Mouse (Mus musculus): ENCODE results near the gene Eif4b. TPM values are rescaled to one million over a fixed set of nuclear protein-coding genes. Genes with fewer than 3 reads are reported as not detected.
"Not testable (repeated sequence)": the region's sequence is repeated elsewhere in the genome, so short reads cannot be mapped to it uniquely, and the experiment has no call there.

Gene Eif4b
- polyA plus RNA-seq, 1 experiment from 2014 or later, result 67.5 TPM

DNA sequence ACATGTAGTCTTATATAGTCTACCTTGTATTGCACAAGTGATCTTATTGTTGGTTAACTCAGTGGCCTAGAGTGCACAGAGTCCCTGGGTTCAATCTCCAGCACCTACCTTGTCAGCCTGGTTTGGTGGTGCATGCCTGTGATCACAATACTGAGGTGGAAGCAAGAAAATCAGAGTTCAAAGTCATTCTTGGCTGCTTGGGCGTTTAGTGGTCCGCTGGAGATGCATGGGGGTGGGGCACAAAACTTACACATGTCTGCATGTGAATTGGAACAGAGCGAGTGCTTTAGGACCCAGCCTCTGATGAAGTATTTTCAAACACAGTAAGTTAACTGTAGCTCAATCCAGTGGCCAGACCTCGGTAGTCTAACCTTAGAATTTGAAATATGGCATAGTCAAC is 5.6 kb downstream of the Eif4b start:
- Histone ChIP-seq H3K4me1 (replicated peaks) (peaks cover 65% of the 10 kb centered on the region), H3K9me3 (replicated peaks) (no peaks in the 10 kb centered on the region), H3K36me3 (peaks cover 45% of the 10 kb centered on the region), H3K4me2 (no peak overlapping the region), H3K27ac (no peak overlapping the region), H3K4me3 (replicated peaks) (no peak overlapping the region), H3K9ac (no peak overlapping the region), H3K27me3 (no peaks in the 10 kb centered on the region)
- WGBS (ENCODE audit: insufficient replicate concordance), result 68% methylated on average over 4 of the region's 4 CpGs
- ATAC-seq (ENCODE audit: low read depth) (no peak), DNase-seq (no peak)

DNA sequence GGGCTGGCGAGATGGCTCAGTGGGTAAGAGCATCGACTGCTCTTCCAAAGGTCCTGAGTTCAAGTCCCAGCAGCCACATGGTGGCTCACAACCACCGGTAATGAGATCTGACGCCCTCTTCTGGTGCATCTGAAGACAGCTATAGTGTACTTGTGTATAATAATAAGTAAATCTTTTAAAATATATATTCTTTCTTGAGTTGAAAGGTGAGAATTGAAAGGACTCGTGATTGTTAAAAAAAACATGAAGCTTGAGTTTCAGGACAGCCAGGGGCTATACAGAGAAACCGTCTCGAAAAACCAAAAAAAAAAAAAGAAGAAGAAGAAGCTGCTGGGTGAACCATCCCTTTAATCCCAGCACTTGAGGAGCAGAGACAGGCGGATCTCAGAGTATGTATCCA is 6.4 kb downstream of the Eif4b start:
- WGBS (ENCODE audit: insufficient replicate concordance), result 67% methylated on average over 8 of the region's 8 CpGs
- peaks cover 59% of the 10 kb centered on the region for H3K4me1 ChIP-seq (replicated peaks)

DNA sequence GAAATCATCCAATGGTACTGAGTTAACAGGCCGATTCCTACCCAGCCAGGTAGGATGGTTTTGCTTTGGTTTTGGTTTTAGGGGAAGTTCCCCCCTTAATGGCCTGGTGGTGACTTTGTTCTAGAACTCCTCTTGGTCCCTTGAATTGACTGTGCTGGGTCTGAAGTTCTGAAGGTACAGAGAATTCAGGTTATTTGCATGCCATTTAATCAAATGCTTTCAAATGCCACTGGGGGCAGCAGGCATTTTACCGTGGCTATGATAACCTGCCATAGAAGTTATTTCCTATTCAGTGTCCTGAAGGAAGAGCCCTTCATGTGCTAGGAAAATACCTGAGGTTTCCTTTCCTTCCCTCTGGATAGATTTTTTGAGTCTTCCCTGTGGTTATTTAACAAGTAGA is 6.9 kb downstream of the Eif4b start:
- ATAC-seq (ENCODE audit: low read depth) (no peak), DNase-seq (no peak)
- Histone ChIP-seq H3K9me3 (replicated peaks) (no peaks in the 10 kb centered on the region), H3K4me2 (no peak overlapping the region), H3K36me3 (peaks cover 56% of the 10 kb centered on the region), H3K4me3 (replicated peaks) (no peak overlapping the region), H3K27ac (no peak overlapping the region), H3K9ac (no peak overlapping the region), H3K27me3 (no peaks in the 10 kb centered on the region), H3K4me1 (replicated peaks) (peaks cover 54% of the 10 kb centered on the region)
- 57% methylated on average over 2 of the region's 2 CpGs for WGBS (ENCODE audit: insufficient replicate concordance)

More for the DNA sequence above, 6.4 kb downstream of the Eif4b start:
- H3K36me3 ChIP-seq, result peaks cover 52% of the 10 kb centered on the region
- not testable (repeated sequence) for H3K4me3 ChIP-seq (replicated peaks); DNase-seq; H3K9me3 ChIP-seq (replicated peaks); H3K27me3 ChIP-seq; ATAC-seq (ENCODE audit: low read depth); H3K27ac ChIP-seq; H3K4me2 ChIP-seq; H3K9ac ChIP-seq

DNA sequence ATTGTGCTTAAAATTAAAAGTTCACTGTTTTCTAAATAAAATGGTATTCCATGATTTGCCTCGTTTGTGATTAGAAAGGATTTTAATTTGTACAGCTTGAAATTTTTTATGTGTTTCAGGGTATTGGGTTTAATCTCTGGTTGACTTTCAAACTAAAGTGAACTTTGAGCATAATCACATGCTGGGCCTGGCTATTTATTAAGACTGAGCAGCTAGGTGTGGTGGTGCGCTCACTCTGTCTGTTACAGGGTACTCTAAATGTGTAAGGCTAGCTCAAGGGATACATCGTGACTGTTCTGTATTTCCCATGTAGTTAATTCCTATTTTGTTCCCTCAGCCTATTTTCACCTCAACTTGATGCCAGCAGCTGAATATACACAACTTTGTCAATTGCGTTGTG is 8.6 kb downstream of the Eif4b start:
- H3K27ac ChIP-seq, result no peak overlapping the region
- H3K4me2 ChIP-seq, result no peak overlapping the region
- no peaks in the 10 kb centered on the region for H3K9me3 ChIP-seq (replicated peaks)
- no peak overlapping the region for H3K4me3 ChIP-seq (replicated peaks)
- H3K9ac ChIP-seq, result no peak overlapping the region
- H3K27me3 ChIP-seq, result no peaks in the 10 kb centered on the region
- H3K36me3 ChIP-seq, result peaks cover 72% of the 10 kb centered on the region
- ATAC-seq (ENCODE audit: low read depth) (no peak), DNase-seq (no peak)
- H3K4me1 ChIP-seq (replicated peaks), result peaks cover 38% of the 10 kb centered on the region
- WGBS (ENCODE audit: insufficient replicate concordance), result 83% methylated on average over 4 of the region's 4 CpGs

DNA sequence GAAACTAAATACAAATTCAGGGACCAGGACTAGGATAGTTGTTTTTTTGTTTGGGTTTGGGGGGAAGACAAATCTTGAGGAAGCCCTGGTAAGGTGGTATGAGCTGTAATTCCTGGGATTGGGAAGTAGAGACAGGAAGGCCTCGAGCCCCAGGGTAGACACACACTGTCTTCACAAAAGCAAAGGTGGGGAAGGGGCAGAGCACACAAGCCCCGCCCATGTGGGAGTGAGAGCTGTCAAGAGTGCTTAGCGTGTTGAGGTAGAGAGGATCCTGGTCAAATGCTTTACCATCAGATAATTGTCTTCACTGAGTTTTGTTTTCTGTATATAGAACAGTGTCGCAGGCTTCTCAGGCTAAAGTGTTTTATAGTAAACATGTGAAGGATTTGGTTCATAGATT is 9.5 kb downstream of the Eif4b start:
- ATAC-seq (ENCODE audit: low read depth) (no peak), DNase-seq (no peak)
- H3K9me3 ChIP-seq (replicated peaks), result no peaks in the 10 kb centered on the region
- no peak overlapping the region for H3K4me2 ChIP-seq
- H3K27me3 ChIP-seq, result no peaks in the 10 kb centered on the region
- no peak overlapping the region for H3K9ac ChIP-seq
- no peak overlapping the region for H3K4me3 ChIP-seq (replicated peaks)
- H3K36me3 ChIP-seq, result peaks cover 81% of the 10 kb centered on the region
- H3K4me1 ChIP-seq (replicated peaks), result peaks cover 30% of the 10 kb centered on the region
- 75% methylated on average over 4 of the region's 4 CpGs for WGBS (ENCODE audit: insufficient replicate concordance)
- no peak overlapping the region for H3K27ac ChIP-seq

DNA sequence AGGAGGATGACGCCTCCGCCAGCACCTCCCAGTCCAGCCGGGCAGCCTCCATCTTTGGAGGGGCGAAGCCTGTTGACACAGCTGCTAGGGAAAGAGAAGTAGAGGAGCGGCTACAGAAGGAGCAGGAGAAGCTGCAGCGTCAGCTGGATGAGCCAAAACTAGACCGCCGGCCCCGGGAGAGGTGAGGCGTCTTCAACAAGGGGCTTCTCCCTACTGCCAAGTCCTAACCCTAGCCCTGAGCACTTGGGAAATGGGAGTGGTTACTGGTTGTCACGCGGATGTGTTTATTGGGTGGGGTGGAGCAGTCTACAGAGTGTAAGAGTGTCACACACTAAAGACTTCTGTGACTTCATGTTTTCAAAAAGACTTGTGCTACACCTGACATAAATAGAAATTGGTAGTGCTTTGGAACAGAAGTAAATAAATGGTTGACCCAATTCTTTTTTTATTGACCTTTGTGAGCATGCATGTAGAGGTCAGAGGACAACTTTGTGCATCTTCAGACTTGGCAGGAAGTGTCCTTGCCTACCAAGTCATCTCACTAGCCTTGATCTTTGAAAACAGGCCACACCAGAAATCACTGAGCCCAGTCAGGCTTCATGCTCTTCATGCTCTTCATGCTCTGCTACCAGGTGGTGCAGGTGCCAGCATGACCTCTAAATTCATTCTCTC is 16.5 kb downstream of the Eif4b start:
- no peaks in the 10 kb centered on the region for H3K9me3 ChIP-seq (replicated peaks)
- H3K4me2 ChIP-seq, result no peak overlapping the region
- no peak for DNase-seq
- H3K4me3 ChIP-seq (replicated peaks), result no peak overlapping the region
- no peak overlapping the region for H3K9ac ChIP-seq
- H3K27ac ChIP-seq, result no peak overlapping the region
- peaks cover 99% of the 10 kb centered on the region for H3K36me3 ChIP-seq
- WGBS (ENCODE audit: insufficient replicate concordance), result 76% methylated on average over 12 of the region's 12 CpGs
- H3K4me1 ChIP-seq (replicated peaks), result peaks cover 8% of the 10 kb centered on the region; the same call in 1 of the 2 replicates
- H3K27me3 ChIP-seq, result no peaks in the 10 kb centered on the region
- peak; percentile 45; the same call in 1 of the 2 replicates for ATAC-seq (ENCODE audit: low read depth)

DNA sequence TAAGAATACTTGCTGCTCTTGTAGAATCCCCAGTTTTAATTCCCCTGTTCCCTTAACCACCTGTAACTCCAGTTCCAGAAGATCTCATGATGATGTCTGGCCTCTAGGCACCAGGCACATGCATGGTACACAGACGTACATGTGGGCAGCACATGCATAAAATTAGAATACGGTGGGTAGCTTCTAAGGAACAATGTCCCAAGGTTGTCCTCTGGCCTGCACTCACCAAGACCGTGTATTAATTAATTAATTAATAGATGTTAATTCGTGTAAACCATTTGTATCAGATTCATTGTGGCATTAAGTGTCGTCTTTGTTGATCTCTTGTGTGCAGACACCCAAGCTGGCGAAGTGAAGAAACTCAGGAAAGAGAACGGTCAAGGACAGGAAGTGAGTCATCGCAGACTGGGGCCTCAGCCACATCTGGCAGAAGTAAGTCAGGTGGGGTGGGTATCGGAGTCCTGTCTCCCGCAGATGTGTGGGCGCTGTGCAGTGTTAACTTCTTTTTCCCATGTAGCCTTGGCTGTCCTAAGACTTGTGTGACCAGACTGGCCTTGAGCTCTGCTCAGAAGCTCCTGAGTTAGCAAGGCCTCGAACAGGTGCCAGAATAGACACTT is 17.6 kb downstream of the Eif4b start:
- Histone ChIP-seq H3K9ac (no peak overlapping the region), H3K4me1 (replicated peaks) (peaks cover 12% of the 10 kb centered on the region), H3K9me3 (replicated peaks) (no peaks in the 10 kb centered on the region), H3K4me2 (no peak overlapping the region), H3K27me3 (no peaks in the 10 kb centered on the region), H3K27ac (no peak overlapping the region), H3K36me3 (peaks cover 99% of the 10 kb centered on the region), H3K4me3 (replicated peaks) (no peak overlapping the region)
- no peak for DNase-seq
- 61% methylated on average over 12 of the region's 12 CpGs for WGBS (ENCODE audit: insufficient replicate concordance)
- no peak for ATAC-seq (ENCODE audit: low read depth)

DNA sequence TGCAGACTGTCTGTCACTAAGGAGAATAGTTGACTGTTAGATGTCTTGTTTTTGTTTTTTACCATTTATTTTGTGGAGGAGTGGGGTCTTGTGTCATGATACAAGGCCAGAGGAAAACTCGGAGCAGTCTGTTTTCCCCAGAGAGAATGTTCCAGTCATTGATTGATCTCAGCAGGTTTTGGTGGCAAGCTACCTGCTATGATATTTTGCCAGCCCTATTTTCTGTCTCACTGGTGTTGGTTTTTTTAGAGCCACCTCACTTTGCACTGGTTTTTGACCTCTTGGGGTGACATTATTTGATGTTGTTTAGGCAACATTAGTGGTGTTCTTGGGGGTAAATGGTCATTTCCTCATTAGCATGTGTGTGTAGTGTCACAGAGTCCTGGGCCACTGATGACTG is 18.1 kb downstream of the Eif4b start:
- no peaks in the 10 kb centered on the region for H3K9me3 ChIP-seq (replicated peaks)
- H3K27ac ChIP-seq, result no peak overlapping the region
- H3K27me3 ChIP-seq, result no peaks in the 10 kb centered on the region
- DNase-seq (no peak), ATAC-seq (ENCODE audit: low read depth) (no peak)
- no peak overlapping the region for H3K4me3 ChIP-seq (replicated peaks)
- H3K9ac ChIP-seq, result no peak overlapping the region
- 77% methylated on average over 1 of the region's 1 CpGs for WGBS (ENCODE audit: insufficient replicate concordance)
- peaks cover 18% of the 10 kb centered on the region for H3K4me1 ChIP-seq (replicated peaks)
- no peak overlapping the region for H3K4me2 ChIP-seq
- peaks cover 100% of the 10 kb centered on the region for H3K36me3 ChIP-seq

DNA sequence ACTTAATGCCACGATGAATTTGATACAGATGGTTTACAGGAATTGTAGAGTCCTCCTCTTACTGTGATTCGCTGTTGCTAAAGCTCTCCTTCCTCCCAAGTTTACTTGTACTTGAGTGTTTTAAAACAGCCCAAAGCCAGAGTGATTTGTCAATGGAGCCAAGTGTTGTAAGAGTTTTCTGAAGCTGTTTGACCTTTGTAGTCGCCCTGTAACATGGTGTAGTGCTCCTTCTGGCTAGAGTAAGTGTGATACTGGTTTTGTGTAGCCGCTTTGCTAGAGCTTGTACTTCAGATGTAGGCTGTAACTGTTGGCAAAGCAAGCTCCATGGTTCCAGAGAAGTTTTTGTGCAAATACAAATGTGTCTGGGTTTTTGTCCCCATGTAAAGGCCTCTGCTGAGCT is 18.6 kb downstream of the Eif4b start:
- no peak for ATAC-seq (ENCODE audit: low read depth)

DNA sequence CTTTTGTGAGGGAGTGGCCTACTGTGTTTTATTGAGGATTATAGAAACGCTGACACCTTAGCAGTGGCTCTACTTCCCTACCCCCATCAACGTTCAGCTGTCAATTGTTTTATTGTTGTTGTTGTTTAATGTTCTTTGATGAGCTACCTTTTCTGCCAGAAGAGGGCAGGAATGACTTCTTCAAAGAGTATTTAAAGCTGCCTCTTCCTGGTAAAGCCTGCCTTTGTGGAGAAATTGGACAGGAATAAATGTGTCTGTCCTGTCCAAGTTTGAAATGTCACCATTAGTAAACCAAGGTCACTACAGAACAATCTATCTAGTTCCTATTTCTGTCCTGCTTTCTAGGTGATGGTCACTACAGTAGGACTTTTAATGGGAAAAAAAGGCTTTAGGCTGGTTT is 20.6 kb downstream of the Eif4b start:
- Histone ChIP-seq H3K4me1 (replicated peaks) (peaks cover 33% of the 10 kb centered on the region), H3K36me3 (peaks cover 90% of the 10 kb centered on the region), H3K27me3 (peaks cover 2% of the 10 kb centered on the region), H3K9ac (no peak overlapping the region), H3K27ac (no peak overlapping the region), H3K4me3 (replicated peaks) (no peak overlapping the region), H3K4me2 (no peak overlapping the region), H3K9me3 (replicated peaks) (no peaks in the 10 kb centered on the region)
- DNase-seq (no peak), ATAC-seq (ENCODE audit: low read depth) (no peak)
- 66% methylated on average over 2 of the region's 2 CpGs for whole genome bisulfite sequencing (ENCODE audit: insufficient replicate concordance)

More for the DNA sequence above, 18.6 kb downstream of the Eif4b start:
- peaks cover 19% of the 10 kb centered on the region for H3K4me1 ChIP-seq (replicated peaks)
- WGBS (ENCODE audit: insufficient replicate concordance), result 82% methylated on average over 4 of the region's 4 CpGs
- H3K9ac ChIP-seq, result no peak overlapping the region
- H3K4me3 ChIP-seq (replicated peaks), result no peak overlapping the region
- no peaks in the 10 kb centered on the region for H3K27me3 ChIP-seq
- no peak for DNase-seq
- H3K36me3 ChIP-seq, result peaks cover 98% of the 10 kb centered on the region
- H3K4me2 ChIP-seq, result no peak overlapping the region
- H3K9me3 ChIP-seq (replicated peaks), result no peaks in the 10 kb centered on the region
- H3K27ac ChIP-seq, result no peak overlapping the region

DNA sequence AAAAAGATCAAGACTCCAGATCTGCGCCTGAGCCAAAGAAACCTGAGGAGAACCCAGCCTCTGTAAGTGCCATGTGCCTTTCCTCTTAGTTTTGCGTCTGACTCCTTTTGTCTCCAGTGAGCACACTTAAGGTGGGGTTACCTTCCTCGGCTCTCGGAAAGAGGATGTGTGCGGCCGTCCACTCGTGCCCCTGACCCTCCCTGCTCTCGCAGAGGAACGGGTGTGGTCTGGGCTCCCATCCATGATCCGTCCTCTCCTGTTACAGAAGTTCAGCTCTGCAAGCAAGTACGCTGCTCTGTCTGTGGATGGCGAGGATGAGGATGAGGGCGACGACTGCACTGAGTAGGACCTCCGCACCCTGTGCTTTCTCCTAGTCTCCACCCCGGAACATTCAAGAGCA is 21.4 kb downstream of the Eif4b start:
- Histone ChIP-seq H3K36me3 (peaks cover 81% of the 10 kb centered on the region), H3K4me3 (replicated peaks) (no peak overlapping the region), H3K9ac (no peak overlapping the region), H3K4me2 (no peak overlapping the region), H3K9me3 (replicated peaks) (no peaks in the 10 kb centered on the region), H3K27ac (no peak overlapping the region), H3K27me3 (peaks cover 5% of the 10 kb centered on the region), H3K4me1 (replicated peaks) (peaks cover 40% of the 10 kb centered on the region)
- DNase-seq (no peak), ATAC-seq (ENCODE audit: low read depth) (no peak)
- WGBS (ENCODE audit: insufficient replicate concordance), result 80% methylated on average over 16 of the region's 16 CpGs
